Mouse (Mus musculus) embryonic facial prominence, embryonic 10.5 days (tissue): ENCODE measurements around the gene Gm49355. TPM values are rescaled to one million over a fixed set of nuclear protein-coding genes. Genes with fewer than 3 reads are reported as not detected.
"Not testable (repeated sequence)": the region's sequence is repeated elsewhere in the genome, so short reads cannot be mapped to it uniquely, and the experiment has no call there.

Experiments used
- DNase-seq: peaks from one replicate; pipeline ENCODE4 v3.0.0-alpha.2; 2017; ENCODE audit warnings: low spot score
- H3K27ac ChIP-seq: fragments of 300-500 bp; sonication (generic); replicated peaks from 2 replicates; pipeline ENCODE4 v1.5.1; 2016; ENCODE audit warnings: mild to moderate bottlenecking
- H3K27me3 ChIP-seq: fragments of 300-500 bp; sonication (generic); replicated peaks from 2 replicates; pipeline ENCODE4 v1.6.1; 2016; ENCODE audit warnings: low read depth, mild to moderate bottlenecking; ENCODE audit not compliant: poor library complexity, severe bottlenecking
- H3K36me3 ChIP-seq: fragments of 300-500 bp; sonication (generic); replicated peaks from 2 replicates; pipeline ENCODE4 v1.6.1; 2016; ENCODE audit warnings: mild to moderate bottlenecking, moderate library complexity
- H3K4me1 ChIP-seq: fragments of 300-500 bp; sonication (generic); 2 replicates; pipeline ENCODE4 v1.6.1; 2016
- H3K4me3 ChIP-seq: fragments of 300-500 bp; sonication (generic); 2 replicates; pipeline ENCODE4 v1.5.1; 2016; ENCODE audit warnings: mild to moderate bottlenecking, moderate library complexity
- H3K9me3 ChIP-seq: fragments of 300-500 bp; sonication (generic); 2 replicates; pipeline ENCODE4 v1.6.1; 2016; ENCODE audit warnings: mild to moderate bottlenecking
- WGBS: fragments of 180-500 bp; shearing (Covaris S2); methylation state at CpG from one replicate; pipeline ENCODE4 v1.1.7; 2016; 5-methylcytosine and 5-hydroxymethylcytosine counted together
- polyA plus RNA-seq: library from polyadenylated mRNA; unstranded; fragments of >200 nt; fragmentation: Nextera tagmentation; extraction: Ambion mirVana; gene quantifications from 2 replicates; pipeline ENCODE4 v1.2.1, GENCODE M21; 2016

The Gm49355 gene
- polyA plus RNA-seq: 0.07 and 0.16 TPM in 2 replicates

DNA sequence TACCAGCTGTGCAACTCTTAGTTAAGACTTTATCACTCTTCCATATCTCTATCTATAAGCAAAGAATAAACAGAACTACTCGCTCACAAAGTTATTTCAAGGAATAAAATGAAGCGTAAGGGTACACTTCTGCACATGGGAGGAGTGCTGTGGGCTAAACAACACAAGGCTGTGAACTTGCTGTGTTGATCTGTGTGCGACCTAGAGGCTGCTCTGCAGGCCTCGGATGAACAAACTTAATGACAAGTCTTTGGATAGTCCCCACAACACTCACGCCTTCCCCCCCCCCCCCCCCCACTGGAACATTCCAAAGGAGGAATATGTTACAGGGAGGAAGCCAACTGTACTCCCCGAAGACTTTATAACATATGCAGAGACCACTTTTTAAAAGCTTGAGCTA is at the start of gene Gm49355:
Gm49355 (plus strand) TSS at position 336 of the 400 bp plus-strand sequence.
- Histone ChIP-seq H3K4me3 (peak within 1 kb of the TSS; percentile 67), H3K4me1 (0 out of 2 replicates have a peak, but pooled peaks cover 5% of the 10 kb centered on the region), H3K27ac (peak within 1 kb of the TSS; percentile 94), H3K9me3 (no peaks in the 10 kb centered on the region), H3K27me3 (no peaks in the 10 kb centered on the region), H3K36me3 (no peaks in the 10 kb centered on the region)
- DNase-seq: no peak
- WGBS: 74% methylated on average over 6 of the region's 6 CpGs

DNA sequence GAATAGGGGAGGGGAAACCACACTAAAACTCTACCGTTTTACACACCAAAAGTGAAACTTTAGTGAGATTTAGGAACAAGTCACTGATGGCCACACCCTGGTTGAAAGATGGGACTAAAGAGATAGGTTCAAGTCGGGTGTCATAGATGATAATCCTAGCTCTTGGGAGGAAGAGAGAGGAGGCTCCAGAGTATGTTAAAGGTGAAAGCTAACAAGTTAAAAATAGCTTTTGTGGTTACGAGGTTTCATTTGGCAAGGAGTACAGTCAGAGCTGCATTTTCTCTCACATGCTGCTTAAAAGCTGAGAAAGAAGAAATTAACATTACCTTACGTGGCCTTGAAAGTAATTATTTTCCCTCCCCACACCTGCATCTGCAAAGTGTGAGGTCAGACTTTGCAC is 40.0 kb upstream of the Gm49355 start:
- WGBS: 85% methylated on average over 4 of the region's 4 CpGs
- H3K9me3 ChIP-seq: no peaks in the 10 kb centered on the region
- no peaks in the 10 kb centered on the region for H3K27me3 ChIP-seq
- H3K4me3 ChIP-seq: no peak overlapping the region
- H3K36me3 ChIP-seq: no peaks in the 10 kb centered on the region
- DNase-seq: no peak
- no peaks in the 10 kb centered on the region for H3K4me1 ChIP-seq
- no peak overlapping the region for H3K27ac ChIP-seq

DNA sequence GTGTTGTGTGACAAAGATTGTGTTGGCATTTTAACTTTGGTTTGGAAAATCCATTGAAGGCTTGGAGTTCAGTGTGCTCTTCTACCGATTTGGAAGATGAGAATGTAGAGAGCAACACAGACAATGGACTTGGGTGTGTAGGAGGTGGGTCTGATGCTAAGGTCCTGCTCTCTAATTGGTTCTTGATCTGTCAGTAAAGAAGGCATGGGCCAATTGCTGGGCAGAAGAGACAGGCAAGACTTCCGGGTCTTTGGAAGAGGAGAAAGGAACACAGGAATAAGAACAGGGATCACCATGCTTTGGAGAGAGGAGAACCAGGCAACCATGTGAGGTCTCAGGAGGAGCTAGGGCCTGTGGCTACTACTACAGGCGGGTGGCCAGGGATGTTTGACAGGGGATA is 7.7 kb upstream of the Gm49355 start:
- H3K4me3 ChIP-seq: no peak overlapping the region
- H3K27me3 ChIP-seq: no peaks in the 10 kb centered on the region
- 60% methylated on average over 3 of the region's 3 CpGs for WGBS
- no peaks in the 10 kb centered on the region for H3K36me3 ChIP-seq
- no peaks in the 10 kb centered on the region for H3K9me3 ChIP-seq
- no peak overlapping the region for H3K27ac ChIP-seq
- H3K4me1 ChIP-seq: no peaks in the 10 kb centered on the region
- no peak for DNase-seq

DNA sequence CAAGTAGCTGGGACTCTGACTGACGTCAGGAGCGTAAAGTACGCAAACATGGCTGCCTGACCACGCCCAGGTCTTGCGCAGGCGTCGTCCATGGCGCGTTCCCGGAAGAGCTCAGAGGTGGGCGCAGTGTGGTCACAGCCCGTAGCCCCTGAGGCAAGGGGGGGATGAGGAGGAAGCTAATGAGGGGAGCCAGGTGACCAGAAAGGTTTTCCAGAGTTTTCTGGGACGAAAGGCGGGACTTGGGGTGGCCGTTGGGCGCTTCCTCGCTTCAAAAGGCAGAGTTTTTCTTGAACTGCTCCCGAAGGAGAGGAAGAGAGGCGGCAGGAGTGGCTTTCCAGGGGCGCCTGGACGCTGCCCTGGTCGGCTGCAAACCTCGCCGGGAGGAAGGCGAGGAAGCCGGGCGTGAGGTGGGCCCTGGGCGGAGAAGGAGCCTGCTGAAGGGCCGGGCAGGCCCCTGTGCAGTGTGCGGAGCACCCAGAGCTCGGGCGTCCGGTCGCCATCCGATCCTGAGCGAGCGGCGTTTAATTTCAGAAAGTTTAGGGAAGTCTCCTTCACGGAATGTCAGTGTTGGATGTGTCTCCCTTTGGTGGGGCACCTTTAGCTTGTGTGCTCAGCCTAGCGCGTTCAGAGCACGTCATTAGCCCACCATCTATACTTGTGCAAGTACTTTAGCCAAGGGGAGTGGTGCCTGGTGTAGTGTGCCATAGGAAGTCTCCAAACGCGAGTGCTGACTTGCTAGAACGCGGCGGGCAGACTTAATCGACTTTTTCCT is 551 bp downstream of the Gm49355 start, which contains the start of gene 3830406C13Rik:
3830406C13Rik (plus strand) TSS at position 33 of the 772 bp plus-strand sequence.
- H3K36me3 ChIP-seq: no peaks in the 10 kb centered on the region
- H3K27me3 ChIP-seq: no peaks in the 10 kb centered on the region

DNA sequence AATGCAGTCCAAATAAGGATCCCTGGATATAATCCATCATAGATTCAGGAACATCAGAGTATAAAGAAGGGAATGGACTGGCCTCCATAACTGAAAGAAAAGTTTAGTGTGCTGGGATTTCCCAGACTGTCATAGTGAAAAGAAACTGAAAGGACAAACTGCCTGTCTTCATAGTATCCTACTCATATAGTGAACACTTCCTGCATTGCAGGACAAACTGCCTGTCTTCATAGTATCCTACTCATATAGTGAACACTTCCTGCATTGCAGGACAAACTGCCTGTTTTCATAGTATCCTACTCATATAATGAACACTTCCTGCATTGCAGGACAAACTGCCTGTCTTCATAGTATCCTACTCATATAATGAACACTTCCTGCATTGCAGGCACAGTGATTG is 6.0 kb downstream of the Gm49355 start:
- not testable (repeated sequence) for H3K27me3 ChIP-seq, H3K4me1 ChIP-seq, H3K9me3 ChIP-seq, H3K36me3 ChIP-seq, DNase-seq, H3K4me3 ChIP-seq, H3K27ac ChIP-seq

More for the DNA sequence above, 551 bp downstream of the Gm49355 start, which contains the start of gene 3830406C13Rik:
- Histone ChIP-seq H3K4me3 (peak within 1 kb of the TSS; percentile 67), H3K9me3 (no peaks in the 10 kb centered on the region), H3K4me1 (0 out of 2 replicates have a peak, but pooled peaks cover 5% of the 10 kb centered on the region), H3K27ac (peak within 1 kb of the TSS; percentile 94)
- WGBS: 2% methylated on average over 48 of the region's 48 CpGs
- DNase-seq: peak; percentile 92

DNA sequence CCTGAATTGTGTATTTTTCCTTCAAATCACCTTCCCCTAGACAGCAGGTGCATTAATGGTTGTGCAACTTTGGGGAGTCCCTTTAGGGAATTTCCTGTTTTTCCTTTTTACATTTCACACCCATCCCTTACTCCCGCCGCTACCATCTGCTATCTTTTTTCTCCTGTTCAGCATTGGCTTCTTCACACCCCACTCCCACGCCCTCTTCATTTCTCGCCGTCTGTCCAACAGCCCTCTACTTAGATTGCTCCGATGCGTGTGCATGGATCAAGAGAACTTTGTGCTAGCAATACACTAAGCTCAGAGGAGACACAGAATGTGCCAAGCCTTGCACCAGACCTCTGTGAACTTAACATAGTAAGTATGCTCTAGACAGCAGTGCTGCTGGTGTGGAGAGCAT is 12.6 kb downstream of the Gm49355 start:
- WGBS: 94% methylated on average over 7 of the region's 7 CpGs
- Histone ChIP-seq H3K27me3 (no peaks in the 10 kb centered on the region), H3K4me3 (no peak overlapping the region), H3K36me3 (peaks cover 2% of the 10 kb centered on the region; the same call in 1 of the 2 replicates), H3K4me1 (no peaks in the 10 kb centered on the region), H3K27ac (no peak overlapping the region), H3K9me3 (no peaks in the 10 kb centered on the region)
- no peak for DNase-seq

DNA sequence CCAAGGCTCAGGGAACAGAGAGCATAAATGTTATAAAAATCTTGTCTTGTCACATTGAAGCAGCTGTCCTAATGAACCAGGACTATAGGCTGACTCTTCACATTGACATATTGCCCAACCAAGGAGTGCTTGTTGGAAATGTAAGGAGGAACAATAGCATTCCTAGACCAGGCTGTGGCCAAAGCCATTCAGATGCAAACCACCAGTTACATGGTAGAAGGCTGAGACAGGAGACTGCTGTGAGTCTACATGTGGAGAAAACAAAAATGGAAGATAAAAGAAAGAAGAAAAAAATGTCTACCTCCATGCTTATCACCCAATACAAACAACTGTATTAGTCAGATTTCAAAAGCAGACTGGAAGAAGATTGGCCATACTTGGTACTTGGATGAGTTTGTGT is 15.4 kb downstream of the Gm49355 start:
- H3K4me1 ChIP-seq: no peaks in the 10 kb centered on the region
- H3K27ac ChIP-seq: no peak overlapping the region
- H3K36me3 ChIP-seq: 0 out of 2 replicates have a peak, but pooled peaks cover 2% of the 10 kb centered on the region
- no peak overlapping the region for H3K4me3 ChIP-seq
- DNase-seq: no peak
- H3K27me3 ChIP-seq: no peaks in the 10 kb centered on the region
- H3K9me3 ChIP-seq: no peaks in the 10 kb centered on the region

DNA sequence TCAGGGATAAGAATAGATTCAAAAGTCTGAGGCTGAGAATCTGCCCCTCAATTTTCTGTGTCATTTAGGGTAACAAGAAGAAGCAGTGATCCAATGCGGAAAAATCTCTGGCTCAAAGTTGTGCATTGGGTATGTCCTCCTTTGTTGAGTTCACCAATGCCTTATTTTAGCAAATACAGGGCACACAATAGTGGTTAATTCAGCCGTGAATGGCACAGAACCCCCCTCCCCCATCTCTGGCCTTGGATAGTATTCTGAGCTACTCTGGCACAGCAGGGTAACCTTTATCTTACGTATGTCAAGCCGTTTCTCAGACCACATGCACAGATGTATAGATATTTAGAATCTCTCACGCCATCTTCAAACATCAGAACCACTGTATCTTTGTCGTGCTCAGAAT is 15.9 kb downstream of the Gm49355 start:
- Histone ChIP-seq H3K27ac (no peak overlapping the region), H3K4me3 (no peak overlapping the region), H3K9me3 (no peaks in the 10 kb centered on the region), H3K4me1 (no peaks in the 10 kb centered on the region), H3K27me3 (no peaks in the 10 kb centered on the region), H3K36me3 (0 out of 2 replicates have a peak, but pooled peaks cover 2% of the 10 kb centered on the region)
- 73% methylated on average over 6 of the region's 6 CpGs for WGBS
- no peak for DNase-seq

DNA sequence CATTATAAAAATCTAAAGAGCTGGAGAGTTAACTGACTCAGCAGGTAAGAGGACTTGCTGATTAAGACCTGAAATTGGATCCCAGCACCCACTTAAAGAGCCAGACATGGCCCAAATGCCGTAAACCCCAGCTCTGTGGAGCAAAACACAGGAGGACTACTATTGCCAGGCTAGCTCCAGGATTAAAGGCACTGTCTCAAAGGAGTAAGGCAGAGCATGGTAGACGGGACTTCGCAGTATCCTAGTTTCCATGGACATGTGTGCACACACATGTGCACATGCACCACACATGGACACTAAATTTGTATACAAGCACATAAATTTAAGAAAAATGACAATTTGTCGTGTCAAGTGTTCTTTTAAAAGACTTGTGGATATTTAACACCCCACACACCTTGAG is 16.5 kb downstream of the Gm49355 start:
- no peak overlapping the region for H3K4me3 ChIP-seq
- 70% methylated on average over 4 of the region's 4 CpGs for WGBS
- H3K9me3 ChIP-seq: no peaks in the 10 kb centered on the region
- no peak overlapping the region for H3K27ac ChIP-seq
- H3K4me1 ChIP-seq: no peaks in the 10 kb centered on the region
- H3K36me3 ChIP-seq: 0 out of 2 replicates have a peak, but pooled peaks cover 2% of the 10 kb centered on the region
- no peaks in the 10 kb centered on the region for H3K27me3 ChIP-seq
- DNase-seq: no peak

DNA sequence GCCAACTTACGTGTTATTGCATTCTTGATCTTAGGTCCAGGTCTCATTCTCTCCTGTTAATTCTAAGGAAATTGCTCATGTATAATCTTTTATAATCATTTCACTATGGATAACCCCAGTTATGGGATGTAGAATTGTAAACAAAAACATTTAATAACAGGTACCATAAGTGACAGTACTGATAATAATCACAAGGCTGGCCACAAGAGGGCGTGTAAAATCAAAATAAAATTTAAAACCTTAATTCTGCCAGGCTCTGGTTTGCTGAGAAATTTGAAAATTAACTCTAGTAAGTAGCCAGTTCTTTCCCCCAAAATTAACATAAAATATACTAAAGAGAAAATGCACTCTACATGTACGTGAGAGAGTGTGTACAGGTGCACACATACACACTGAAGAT is 16.9 kb downstream of the Gm49355 start:
- Histone ChIP-seq H3K4me1 (no peaks in the 10 kb centered on the region), H3K36me3 (0 out of 2 replicates have a peak, but pooled peaks cover 2% of the 10 kb centered on the region), H3K27ac (no peak overlapping the region), H3K4me3 (no peak overlapping the region), H3K27me3 (no peaks in the 10 kb centered on the region), H3K9me3 (no peaks in the 10 kb centered on the region)
- no peak for DNase-seq
- WGBS: 68% methylated on average over 3 of the region's 3 CpGs

DNA sequence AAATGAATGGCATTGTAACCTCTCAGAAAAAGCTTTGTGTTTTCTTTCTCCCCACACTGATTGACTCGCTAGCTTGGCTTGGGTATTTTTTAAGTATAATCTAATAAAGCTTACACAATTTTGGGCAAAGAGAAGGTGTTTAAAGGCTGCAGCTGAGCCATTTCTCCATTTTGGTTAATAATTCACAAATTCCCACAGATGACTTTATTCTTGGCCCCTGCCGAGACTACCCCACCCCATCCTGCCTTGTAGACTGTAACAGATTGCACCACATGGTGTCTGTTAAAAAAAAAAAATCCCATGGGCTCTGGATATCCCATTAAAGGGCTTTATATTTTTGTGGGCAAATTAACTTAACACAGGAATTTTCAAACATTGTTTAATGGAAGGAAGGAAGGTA is 19.3 kb downstream of the Gm49355 start:
- 82% methylated on average over 2 of the region's 2 CpGs for WGBS
- H3K27ac ChIP-seq: no peak overlapping the region
- H3K27me3 ChIP-seq: no peaks in the 10 kb centered on the region
- no peaks in the 10 kb centered on the region for H3K9me3 ChIP-seq
- 0 out of 2 replicates have a peak, but pooled peaks cover 2% of the 10 kb centered on the region for H3K36me3 ChIP-seq
- no peak overlapping the region for H3K4me3 ChIP-seq
- DNase-seq: no peak
- no peaks in the 10 kb centered on the region for H3K4me1 ChIP-seq

DNA sequence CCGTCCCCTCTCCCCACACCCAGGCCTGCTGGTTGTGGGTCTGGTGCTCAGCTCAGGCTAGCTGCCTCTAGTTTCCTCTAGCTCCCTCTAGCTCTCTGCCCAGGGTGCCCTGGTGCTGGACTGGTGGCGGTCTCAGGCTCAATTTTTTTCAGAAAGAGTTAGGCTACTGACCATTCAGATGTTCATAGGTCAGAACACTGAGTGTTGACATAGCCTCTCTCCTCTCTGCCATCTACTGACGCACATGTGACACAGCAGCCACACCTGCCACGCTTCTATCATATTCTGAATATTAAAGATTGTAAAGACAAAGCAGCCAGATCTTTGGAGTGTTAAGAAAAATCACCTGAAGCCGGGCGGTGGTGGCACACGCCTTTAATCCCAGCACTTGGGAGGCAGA is 49.8 kb downstream of the Gm49355 start:
- no peak for DNase-seq
- H3K4me3 ChIP-seq: no peak overlapping the region
- no peaks in the 10 kb centered on the region for H3K9me3 ChIP-seq
- H3K27me3 ChIP-seq: peaks cover 97% of the 10 kb centered on the region
- H3K27ac ChIP-seq: no peak overlapping the region
- 80% methylated on average over 7 of the region's 7 CpGs for WGBS
- H3K4me1 ChIP-seq: peaks cover 3% of the 10 kb centered on the region; the same call in 1 of the 2 replicates
- H3K36me3 ChIP-seq: no peaks in the 10 kb centered on the region

DNA sequence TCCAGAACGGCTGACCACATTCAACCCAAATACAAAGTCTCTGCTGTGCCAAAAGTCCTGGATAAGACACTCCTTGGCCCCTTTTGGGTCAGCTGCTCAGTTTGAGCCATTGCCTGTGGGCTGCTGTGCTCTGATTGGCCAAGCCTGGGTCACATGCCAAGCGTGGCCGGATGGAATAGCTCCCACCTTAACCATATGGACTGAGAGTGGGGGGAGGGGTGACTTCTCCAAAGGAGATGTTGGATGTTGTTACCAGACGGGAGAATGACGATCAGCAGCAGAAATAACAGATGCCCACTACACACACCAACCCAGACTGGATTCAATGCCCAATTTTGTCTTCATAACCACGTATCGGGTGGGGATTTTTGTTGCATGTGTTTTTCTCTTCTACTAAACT is 51.1 kb downstream of the Gm49355 start:
- 52% methylated on average over 7 of the region's 7 CpGs for WGBS
- Histone ChIP-seq H3K36me3 (no peaks in the 10 kb centered on the region), H3K4me1 (peaks cover 3% of the 10 kb centered on the region; the same call in 1 of the 2 replicates), H3K4me3 (no peak overlapping the region), H3K27ac (no peak overlapping the region), H3K27me3 (peaks cover 100% of the 10 kb centered on the region), H3K9me3 (no peaks in the 10 kb centered on the region)
- DNase-seq: no peak
